Comparison of ENCODE assay signal across 7 mouse cellular contexts in the genomic region with DNA sequence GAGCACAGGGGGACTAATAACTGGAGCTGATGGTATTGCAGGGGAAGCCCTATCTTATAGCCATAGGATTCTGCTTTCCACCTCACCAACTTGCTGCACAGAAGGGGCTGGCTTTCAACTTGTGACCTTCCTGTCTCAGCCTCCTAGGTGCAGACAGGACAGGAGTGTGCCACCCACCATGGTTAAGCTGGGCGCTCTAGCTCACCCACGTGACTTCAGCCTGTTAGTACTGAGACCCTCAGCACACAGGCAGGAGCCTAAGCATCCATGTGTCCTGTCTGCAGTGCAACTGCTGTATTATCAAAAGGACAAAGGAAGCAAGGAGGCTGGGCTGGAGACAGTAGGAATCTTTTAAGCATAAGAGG. TPM values are rescaled to one million over a fixed set of nuclear protein-coding genes. Genes with fewer than 3 reads are reported as not detected.
A peak's percentile ranks its signal among the peaks of the same experiment; 100 is the strongest.
DNase-seq lines count a peak whose midpoint lies in the region; ATAC-seq and TF ChIP-seq lines count a peak whose summit lies in the region.

No protein-coding gene starts in this region.

- no peak overlapping the region for H3K4me3 ChIP-seq in heart, embryonic 15.5 days
- no peak overlapping the region for H3K4me3 ChIP-seq in heart, embryonic 11.5 days (ENCODE audit: low read depth, low read length)
- H3K4me3 ChIP-seq in midbrain, embryonic 11.5 days (ENCODE audit: low read depth, low read length) = no peak overlapping the region
- no peak overlapping the region for H3K4me3 ChIP-seq in midbrain, embryonic 16.5 days (ENCODE audit: low read depth, low read length)
- no peak overlapping the region for H3K4me3 ChIP-seq in hindbrain, postnatal 0 days (ENCODE audit: low read length)
- H3K4me3 ChIP-seq in stomach, embryonic 15.5 days (replicated peaks) = no peak overlapping the region

- H3K27ac ChIP-seq in heart, embryonic 15.5 days = peak overlapping the region; percentile 90
- H3K27ac ChIP-seq in heart, embryonic 11.5 days (ENCODE audit: low read depth, low read length) = no peak overlapping the region
- H3K27ac ChIP-seq in midbrain, embryonic 11.5 days (ENCODE audit: low read depth, low read length) = no peak overlapping the region
- H3K27ac ChIP-seq in midbrain, embryonic 16.5 days (ENCODE audit: low read length) = no peak overlapping the region
- H3K27ac ChIP-seq in hindbrain, postnatal 0 days = 0 out of 2 replicates have a peak overlapping the region, but pooled peaks have one; percentile 26
- 0 out of 2 replicates have a peak overlapping the region, but pooled peaks have one; percentile 21 for H3K27ac ChIP-seq in stomach, embryonic 15.5 days

- no peaks in the 10 kb centered on the region for H3K27me3 ChIP-seq in heart, embryonic 15.5 days
- H3K27me3 ChIP-seq in heart, embryonic 11.5 days (ENCODE audit: control insufficient read depth, insufficient read depth, low read length) = no peaks in the 10 kb centered on the region
- no peaks in the 10 kb centered on the region for H3K27me3 ChIP-seq in midbrain, embryonic 11.5 days (ENCODE audit: control insufficient read depth, insufficient read depth, low read length)
- no peaks in the 10 kb centered on the region for H3K27me3 ChIP-seq in midbrain, embryonic 16.5 days (ENCODE audit: control insufficient read depth, insufficient read depth, low read depth, low read length)
- no peaks in the 10 kb centered on the region for H3K27me3 ChIP-seq in hindbrain, postnatal 0 days (ENCODE audit: insufficient read depth, low read length)
- H3K27me3 ChIP-seq in stomach, embryonic 15.5 days (replicated peaks) = no peaks in the 10 kb centered on the region

- WGBS in heart, embryonic 15.5 days = 87% methylated on average over 2 of the region's 2 CpGs
- WGBS in heart, embryonic 11.5 days (ENCODE audit: insufficient replicate concordance) = 83% methylated on average over 2 of the region's 2 CpGs
- WGBS in midbrain, embryonic 11.5 days = 85% methylated on average over 2 of the region's 2 CpGs
- 91% methylated on average over 2 of the region's 2 CpGs for WGBS in midbrain, embryonic 16.5 days
- 85% methylated on average over 2 of the region's 2 CpGs for WGBS in hindbrain, postnatal 0 days
- WGBS in stomach, embryonic 15.5 days = 89% methylated on average over 2 of the region's 2 CpGs

- TF ChIP-seq CTCF in hindbrain, postnatal 0 days (IDR thresholded peaks at IDR 0.05; ENCODE audit: low read depth) = no peak

- H3K36me3 ChIP-seq in heart, embryonic 15.5 days = peaks cover 27% of the 10 kb centered on the region
- peaks cover 20% of the 10 kb centered on the region for H3K36me3 ChIP-seq in heart, embryonic 11.5 days (ENCODE audit: control insufficient read depth, insufficient read depth, low read length)
- H3K36me3 ChIP-seq in midbrain, embryonic 11.5 days (ENCODE audit: control insufficient read depth, insufficient read depth, low read length) = peaks cover 9% of the 10 kb centered on the region
- no peaks in the 10 kb centered on the region; the same call in 1 of the 2 replicates for H3K36me3 ChIP-seq in midbrain, embryonic 16.5 days (ENCODE audit: control insufficient read depth, insufficient read depth, low read length)
- peaks cover 24% of the 10 kb centered on the region for H3K36me3 ChIP-seq in hindbrain, postnatal 0 days (ENCODE audit: insufficient read depth, low read length)
- H3K36me3 ChIP-seq in stomach, embryonic 15.5 days = peaks cover 20% of the 10 kb centered on the region

- peak; percentile 10; the same call in 1 of the 2 replicates for ATAC-seq in heart, embryonic 15.5 days (replicated peaks; ENCODE audit: insufficient number of reproducible peaks, insufficient read depth, low FRiP score, low read depth)
- no peak for ATAC-seq in heart, embryonic 11.5 days (replicated peaks; ENCODE audit: insufficient number of reproducible peaks, low FRiP score, low TSS enrichment)
- peak; percentile 58; the same call in 1 of the 2 replicates for ATAC-seq in midbrain, embryonic 11.5 days (ENCODE audit: low FRiP score)
- no peak; the same call in 1 of the 2 replicates for ATAC-seq in midbrain, embryonic 16.5 days
- no peak for ATAC-seq in hindbrain, postnatal 0 days
- no peak for ATAC-seq in stomach, embryonic 15.5 days (ENCODE audit: insufficient read depth, low FRiP score, low read depth)

- peaks cover 10% of the 10 kb centered on the region for H3K4me1 ChIP-seq in heart, embryonic 15.5 days (replicated peaks)
- H3K4me1 ChIP-seq in heart, embryonic 11.5 days (ENCODE audit: control insufficient read depth, insufficient read depth, low read length) = peaks cover 6% of the 10 kb centered on the region
- H3K4me1 ChIP-seq in midbrain, embryonic 11.5 days (ENCODE audit: control insufficient read depth, insufficient read depth, low read length) = no peaks in the 10 kb centered on the region
- H3K4me1 ChIP-seq in midbrain, embryonic 16.5 days (ENCODE audit: control insufficient read depth, insufficient read depth, low read length) = no peaks in the 10 kb centered on the region
- H3K4me1 ChIP-seq in hindbrain, postnatal 0 days (ENCODE audit: insufficient read depth, low read length) = no peaks in the 10 kb centered on the region
- H3K4me1 ChIP-seq in stomach, embryonic 15.5 days = peaks cover 4% of the 10 kb centered on the region

- no peak overlapping the region for H3K9ac ChIP-seq in heart, embryonic 15.5 days
- no peak overlapping the region; the same call in 1 of the 2 replicates for H3K9ac ChIP-seq in heart, embryonic 11.5 days (ENCODE audit: low read depth, low read length)
- H3K9ac ChIP-seq in midbrain, embryonic 11.5 days (ENCODE audit: low read length) = no peak overlapping the region
- no peak overlapping the region for H3K9ac ChIP-seq in midbrain, embryonic 16.5 days (ENCODE audit: low read depth, low read length)
- H3K9ac ChIP-seq in hindbrain, postnatal 0 days (replicated peaks; ENCODE audit: low read length) = no peak overlapping the region
- H3K9ac ChIP-seq in stomach, embryonic 15.5 days = no peak overlapping the region

- H3K9me3 ChIP-seq in heart, embryonic 15.5 days (replicated peaks) = no peaks in the 10 kb centered on the region
- H3K9me3 ChIP-seq in heart, embryonic 11.5 days (replicated peaks; ENCODE audit: control insufficient read depth, low read length) = no peaks in the 10 kb centered on the region
- H3K9me3 ChIP-seq in midbrain, embryonic 11.5 days (ENCODE audit: control insufficient read depth, low read length) = no peaks in the 10 kb centered on the region
- no peaks in the 10 kb centered on the region for H3K9me3 ChIP-seq in midbrain, embryonic 16.5 days (replicated peaks; ENCODE audit: control insufficient read depth, low read length, poor library complexity, severe bottlenecking)
- no peaks in the 10 kb centered on the region for H3K9me3 ChIP-seq in hindbrain, postnatal 0 days (ENCODE audit: low read length)
- H3K9me3 ChIP-seq in stomach, embryonic 15.5 days = no peaks in the 10 kb centered on the region

- H3K4me2 ChIP-seq in heart, embryonic 15.5 days = no peak overlapping the region
- H3K4me2 ChIP-seq in heart, embryonic 11.5 days = no peak overlapping the region
- no peak overlapping the region for H3K4me2 ChIP-seq in midbrain, embryonic 11.5 days
- H3K4me2 ChIP-seq in midbrain, embryonic 16.5 days (ENCODE audit: low read length) = no peak overlapping the region
- no peak overlapping the region for H3K4me2 ChIP-seq in hindbrain, postnatal 0 days (ENCODE audit: low read depth, low read length)
- H3K4me2 ChIP-seq in stomach, embryonic 15.5 days = no peak overlapping the region

- DNase-seq in midbrain, embryonic 11.5 days (ENCODE audit: low spot score, missing footprints) = no peak
- no peak for DNase-seq in hindbrain, postnatal 0 days (ENCODE audit: low spot score)
- DNase-seq in left cerebral cortex, postnatal 10 days (ENCODE audit: extremely low spot score in 1 of 2, low spot score in 2 of 2) = no peak

- intact Hi-C loops in left cerebral cortex, postnatal 10 days (cut with DNase I) = loop anchor here (5.0 kb wide), 1 partner anchor 34 kb away; no protein-coding TSS in a partner anchor

RNA-seq across cellular contexts. Expression of gene Bbc3, which starts 18.4 kb away (rescaled TPM):
- 6.6 and 6.9 TPM in 2 replicates for polyA plus RNA-seq in heart, embryonic 15.5 days (2015; fragmentation: Nextera tagmentation; extraction: Ambion mirVana)
- polyA plus RNA-seq in heart, embryonic 11.5 days (2014; fragmentation: Nextera tagmentation; extraction: Ambion mirVana) = 3.7 and 6.0 TPM in 2 replicates
- 6.3 and 8.3 TPM in 2 replicates for polyA plus RNA-seq in midbrain, embryonic 11.5 days (2014; fragmentation: Nextera tagmentation; extraction: Ambion mirVana)
- 30.0 and 31.3 TPM in 2 replicates for polyA plus RNA-seq in midbrain, embryonic 16.5 days (2015; fragmentation: Nextera tagmentation; extraction: Ambion mirVana)
- 51.0 and 55.8 TPM in 2 replicates for total RNA-seq in hindbrain, postnatal 0 days (2014; rRNA removed)
- polyA plus RNA-seq in hindbrain, postnatal 0 days (2015; fragmentation: Nextera tagmentation; extraction: Ambion mirVana) = 32.2 and 33.3 TPM in 2 replicates
- 6.7 and 7.4 TPM in 2 replicates for polyA plus RNA-seq in stomach, embryonic 15.5 days (2015; fragmentation: Nextera tagmentation; extraction: Ambion mirVana)
- total RNA-seq in left cerebral cortex, postnatal 10 days (2021) = 10 to 100 TPM; 30.1 to 34.6 TPM

RNA-seq across cellular contexts. Expression of gene Ccdc9, which starts 40.0 kb away (rescaled TPM):
- polyA plus RNA-seq in heart, embryonic 15.5 days (2015; fragmentation: Nextera tagmentation; extraction: Ambion mirVana) = 14.4 and 18.3 TPM in 2 replicates
- 11.3 and 16.4 TPM in 2 replicates for polyA plus RNA-seq in heart, embryonic 11.5 days (2014; fragmentation: Nextera tagmentation; extraction: Ambion mirVana)
- 17.9 and 20.2 TPM in 2 replicates for polyA plus RNA-seq in midbrain, embryonic 11.5 days (2014; fragmentation: Nextera tagmentation; extraction: Ambion mirVana)
- 22.1 and 25.4 TPM in 2 replicates for polyA plus RNA-seq in midbrain, embryonic 16.5 days (2015; fragmentation: Nextera tagmentation; extraction: Ambion mirVana)
- total RNA-seq in hindbrain, postnatal 0 days (2014; rRNA removed) = 11.8 and 27.9 TPM in 2 replicates
- polyA plus RNA-seq in hindbrain, postnatal 0 days (2015; fragmentation: Nextera tagmentation; extraction: Ambion mirVana) = 13.4 and 14.8 TPM in 2 replicates
- polyA plus RNA-seq in stomach, embryonic 15.5 days (2015; fragmentation: Nextera tagmentation; extraction: Ambion mirVana) = 26.7 and 27.0 TPM in 2 replicates
- 10 to 100 TPM; 85.5 to 89.0 TPM for total RNA-seq in left cerebral cortex, postnatal 10 days (2021)

RNA-seq across cellular contexts. Expression of gene Inafm1, which starts 53.2 kb away (rescaled TPM):
- 8.8 and 11.1 TPM in 2 replicates for polyA plus RNA-seq in heart, embryonic 15.5 days (2015; fragmentation: Nextera tagmentation; extraction: Ambion mirVana)
- 6.6 and 6.7 TPM in 2 replicates for polyA plus RNA-seq in heart, embryonic 11.5 days (2014; fragmentation: Nextera tagmentation; extraction: Ambion mirVana)
- polyA plus RNA-seq in midbrain, embryonic 11.5 days (2014; fragmentation: Nextera tagmentation; extraction: Ambion mirVana) = 9.8 and 10.3 TPM in 2 replicates
- 44.5 and 49.3 TPM in 2 replicates for polyA plus RNA-seq in midbrain, embryonic 16.5 days (2015; fragmentation: Nextera tagmentation; extraction: Ambion mirVana)
- total RNA-seq in hindbrain, postnatal 0 days (2014; rRNA removed) = 56.0 and 71.3 TPM in 2 replicates
- 74.1 and 78.4 TPM in 2 replicates for polyA plus RNA-seq in hindbrain, postnatal 0 days (2015; fragmentation: Nextera tagmentation; extraction: Ambion mirVana)
- 20.5 and 21.1 TPM in 2 replicates for polyA plus RNA-seq in stomach, embryonic 15.5 days (2015; fragmentation: Nextera tagmentation; extraction: Ambion mirVana)
- total RNA-seq in left cerebral cortex, postnatal 10 days (2021) = 10 to 100 TPM; 33.0 to 35.6 TPM

Comparison
In these comparisons a context has a peak if more than half of its experiments do, and no peak if none do; other contexts are left out.
1. ATAC-seq: peak in heart, embryonic 15.5 days (single experiment) and midbrain, embryonic 11.5 days (single experiment); none in heart, embryonic 11.5 days (single experiment), midbrain, embryonic 16.5 days (single experiment), hindbrain, postnatal 0 days (single experiment) and stomach, embryonic 15.5 days (single experiment).
2. H3K27ac ChIP-seq: peak in heart, embryonic 15.5 days (single experiment), hindbrain, postnatal 0 days (single experiment) and stomach, embryonic 15.5 days (single experiment); none in heart, embryonic 11.5 days (single experiment), midbrain, embryonic 11.5 days (single experiment) and midbrain, embryonic 16.5 days (single experiment).